Mouse (Mus musculus) lung, adult 10 weeks (tissue): ENCODE data around the gene Hmgcll1. TPM values are rescaled to one million over a fixed set of nuclear protein-coding genes. Genes with fewer than 3 reads are reported as not detected.

Experiments used
- polyA plus RNA-seq: library from polyadenylated mRNA; stranded (reverse); fragments of 350-450 nt; fragmentation: Illumina TruSeq; extraction: RNeasy Lipid Tissue Mini Kit (QIAGEN cat#74804); gene quantifications from one replicate; pipeline ENCODE4 v1.2.3, GENCODE M21; 2014; ENCODE audit warnings: low read depth, low replicate concordance; ENCODE audit not compliant: insufficient read depth

Gene Hmgcll1
- 4.6 TPM for polyA plus RNA-seq

DNA sequence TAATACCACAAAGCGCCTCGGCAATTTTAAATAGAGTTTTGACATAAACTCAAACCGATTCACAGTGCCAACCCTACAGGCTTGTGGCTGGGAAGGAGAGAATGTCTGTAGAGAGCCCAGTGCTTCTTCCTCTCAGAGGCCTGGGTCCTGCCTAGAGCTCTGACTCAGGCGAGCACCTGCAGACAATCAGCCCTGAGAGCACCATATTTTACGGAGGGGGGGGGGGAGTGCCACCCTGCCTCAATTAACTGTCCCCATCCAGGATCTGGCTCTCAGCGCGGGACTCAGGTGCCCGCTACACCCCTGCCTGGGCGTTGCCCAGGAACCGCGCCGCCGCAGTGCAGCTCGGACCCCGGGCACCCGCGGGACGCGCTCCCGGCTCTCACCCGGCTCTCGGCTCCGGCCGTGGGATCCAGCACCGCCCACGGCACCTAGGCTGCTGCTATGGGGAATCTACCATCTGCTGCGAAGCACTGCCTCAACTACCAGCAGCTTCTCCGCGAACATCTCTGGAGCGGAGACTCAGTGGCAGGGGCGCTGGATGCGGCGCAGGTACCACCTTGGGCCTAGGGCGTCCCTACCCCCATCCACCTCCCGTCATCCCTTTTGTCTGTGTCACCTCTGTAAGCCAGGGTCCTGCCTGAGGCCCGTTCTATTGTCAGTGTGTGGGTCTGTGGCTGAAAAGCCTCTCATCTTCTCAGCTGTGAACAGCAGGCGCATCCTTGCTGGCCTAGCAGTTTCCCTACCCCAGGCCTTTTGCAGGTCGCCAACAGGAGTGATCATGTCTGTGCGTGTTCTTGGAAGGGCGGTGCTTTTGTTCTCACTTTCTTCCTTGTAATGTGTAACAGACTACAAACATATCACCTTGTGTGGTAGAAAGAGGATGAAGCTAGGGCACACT is at the start of gene Hmgcll1:
Hmgcll1 (plus strand) TSS at position 225 of the 901 bp plus-strand sequence.

Other genes with a start within 250 kb of the Hmgcll1 start
- gene Bmp5, start 239.5 kb upstream of the Hmgcll1 start, polyA plus RNA-seq: 18.5 TPM
- gene Gfral, start 198.8 kb downstream of the Hmgcll1 start, polyA plus RNA-seq: not detected